Mouse (Mus musculus): ENCODE measurements around the gene Sept7. TPM values are rescaled to one million over a fixed set of nuclear protein-coding genes. Genes with fewer than 3 reads are reported as not detected.

The Sept7 gene
- polyA plus RNA-seq, 1 experiment from 2014 or later, result 237 TPM

DNA sequence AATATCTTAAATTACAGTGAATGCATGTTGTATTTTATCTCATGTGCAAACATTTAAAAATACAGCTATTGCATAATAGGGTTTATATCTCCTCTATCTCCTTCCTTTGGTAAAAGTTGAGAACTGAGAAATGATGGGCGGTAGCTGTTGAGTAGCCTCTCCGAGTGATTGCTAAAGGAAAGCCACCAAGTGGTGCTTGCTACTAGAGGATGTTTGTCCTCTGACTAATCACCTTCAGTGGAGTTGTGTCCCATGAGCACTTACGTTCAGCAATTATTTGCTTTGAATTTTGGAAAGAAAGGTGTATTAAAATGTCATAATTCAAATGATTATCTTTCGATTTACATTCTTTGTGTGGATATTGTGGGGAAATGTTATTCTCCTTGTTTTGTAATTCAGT, 13.6 kb downstream of the Sept7 start:
- ATAC-seq, result peak; percentile 86

DNA sequence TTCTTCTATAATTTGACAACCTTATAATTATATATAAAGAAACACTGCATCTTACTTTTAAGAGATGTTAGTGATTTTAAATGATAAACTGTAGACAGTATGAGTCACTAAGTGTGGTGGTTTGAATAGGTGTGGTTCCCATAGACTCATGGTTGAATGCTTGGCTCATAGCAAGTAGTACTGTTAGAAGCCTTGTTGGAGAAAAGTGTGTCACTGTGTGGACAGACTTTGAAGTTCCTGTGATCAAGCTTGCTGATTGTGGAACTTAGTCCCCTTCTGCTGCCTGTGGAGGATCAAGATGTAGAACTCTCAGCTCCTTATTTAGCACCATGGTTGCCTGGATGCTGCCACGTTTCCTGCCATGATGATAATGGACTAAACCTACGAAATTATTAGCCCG, 14.9 kb downstream of the Sept7 start:
- Histone ChIP-seq H3K9ac (replicated peaks; ENCODE audit: low read depth) (no peak overlapping the region), H3K27me3 (replicated peaks; ENCODE audit: insufficient read depth, low read length) (no peaks in the 10 kb centered on the region), H3K4me1 (ENCODE audit: insufficient read depth, low read depth, low read length) (no peaks in the 10 kb centered on the region), H3K36me3 (ENCODE audit: insufficient read depth, low read length) (no peaks in the 10 kb centered on the region), H3K9me3 (ENCODE audit: low read length) (no peaks in the 10 kb centered on the region), H3K4me3 (ENCODE audit: low read depth, low read length) (no peak overlapping the region), H3K27ac (ENCODE audit: low read length) (no peak overlapping the region), H3K4me2 (replicated peaks; ENCODE audit: low read depth, low read length) (no peak overlapping the region)
- DNase-seq (ENCODE audit: low spot score), result no peak
- ATAC-seq, result no peak
- no peak for TF ChIP-seq EP300 (IDR thresholded peaks at IDR 0.05)
- no peak for TF ChIP-seq CTCF (IDR thresholded peaks at IDR 0.05)
- WGBS, result 92% methylated on average over 3 of the region's 3 CpGs

More for the DNA sequence above, 13.6 kb downstream of the Sept7 start:
- H3K36me3 ChIP-seq (ENCODE audit: insufficient read depth, low read length), result no peaks in the 10 kb centered on the region
- TF ChIP-seq EP300 (IDR thresholded peaks at IDR 0.05), result peak; percentile 89
- no peak for TF ChIP-seq CTCF (IDR thresholded peaks at IDR 0.05)
- no peaks in the 10 kb centered on the region for H3K9me3 ChIP-seq (ENCODE audit: low read length)
- no peak overlapping the region for H3K9ac ChIP-seq (replicated peaks; ENCODE audit: low read depth)
- no peak overlapping the region for H3K4me2 ChIP-seq (replicated peaks; ENCODE audit: low read depth, low read length)
- 64% methylated on average over 4 of the region's 4 CpGs for WGBS
- no peak overlapping the region for H3K27ac ChIP-seq (ENCODE audit: low read length)
- DNase-seq (ENCODE audit: low spot score), result peak; percentile 80
- no peaks in the 10 kb centered on the region for H3K4me1 ChIP-seq (ENCODE audit: insufficient read depth, low read depth, low read length)
- no peak overlapping the region for H3K4me3 ChIP-seq (ENCODE audit: low read depth, low read length)
- no peaks in the 10 kb centered on the region for H3K27me3 ChIP-seq (replicated peaks; ENCODE audit: insufficient read depth, low read length)

DNA sequence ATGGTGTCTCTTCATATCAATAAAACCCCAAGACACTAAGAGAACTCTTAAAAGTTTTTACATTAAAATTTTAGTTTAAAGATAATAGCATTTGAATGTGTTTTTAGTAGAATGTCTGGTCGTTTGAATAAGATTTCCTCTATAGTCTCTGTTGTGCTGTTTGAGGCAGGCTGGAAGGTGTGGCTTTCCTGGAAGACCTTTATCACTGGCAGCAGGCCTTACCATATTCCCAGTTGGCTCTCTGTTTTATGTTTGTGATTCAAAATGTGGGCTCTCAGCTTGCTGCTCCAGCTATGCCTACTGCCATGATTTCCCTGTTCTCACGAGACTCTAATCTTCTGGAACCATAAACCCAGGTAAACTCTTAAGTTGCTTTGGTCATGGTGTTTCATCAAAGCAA, 15.3 kb downstream of the Sept7 start:
- no peak for DNase-seq (ENCODE audit: low spot score)
- H3K4me1 ChIP-seq (ENCODE audit: insufficient read depth, low read depth, low read length), result no peaks in the 10 kb centered on the region
- no peak overlapping the region for H3K27ac ChIP-seq (ENCODE audit: low read length)
- no peaks in the 10 kb centered on the region for H3K27me3 ChIP-seq (replicated peaks; ENCODE audit: insufficient read depth, low read length)
- no peaks in the 10 kb centered on the region for H3K9me3 ChIP-seq (ENCODE audit: low read length)
- H3K36me3 ChIP-seq (ENCODE audit: insufficient read depth, low read length), result no peaks in the 10 kb centered on the region
- H3K4me2 ChIP-seq (replicated peaks; ENCODE audit: low read depth, low read length), result no peak overlapping the region
- H3K9ac ChIP-seq (replicated peaks; ENCODE audit: low read depth), result no peak overlapping the region
- TF ChIP-seq CTCF (IDR thresholded peaks at IDR 0.05), result no peak
- TF ChIP-seq EP300 (IDR thresholded peaks at IDR 0.05), result no peak
- no peak overlapping the region for H3K4me3 ChIP-seq (ENCODE audit: low read depth, low read length)
- ATAC-seq, result no peak
- 88% methylated on average over 2 of the region's 2 CpGs for WGBS

DNA sequence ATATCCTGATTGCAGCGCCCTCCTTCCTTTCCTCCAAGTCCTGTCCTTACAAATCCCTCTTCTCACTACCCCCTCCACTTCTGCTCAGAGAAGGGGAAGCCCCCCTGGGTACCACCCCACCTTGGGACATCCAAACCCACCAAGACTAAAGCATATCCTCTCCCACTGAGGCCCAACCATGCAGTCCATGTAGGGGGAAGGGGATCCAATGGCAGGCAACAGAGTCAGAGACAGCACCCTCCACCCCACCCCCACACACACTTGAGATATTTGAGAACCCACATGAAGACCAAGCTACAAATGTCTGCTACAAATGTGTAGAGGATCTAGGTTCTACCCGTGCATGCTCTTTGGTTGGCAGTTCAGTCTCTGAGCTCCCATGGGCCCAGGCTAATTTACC, 19.7 kb downstream of the Sept7 start:
- Histone ChIP-seq H3K4me2 (replicated peaks; ENCODE audit: low read depth, low read length) (no peak overlapping the region), H3K9me3 (ENCODE audit: low read length) (no peaks in the 10 kb centered on the region), H3K27ac (ENCODE audit: low read length) (no peak overlapping the region), H3K4me1 (ENCODE audit: insufficient read depth, low read depth, low read length) (no peaks in the 10 kb centered on the region), H3K27me3 (replicated peaks; ENCODE audit: insufficient read depth, low read length) (no peaks in the 10 kb centered on the region), H3K9ac (replicated peaks; ENCODE audit: low read depth) (no peak overlapping the region), H3K36me3 (ENCODE audit: insufficient read depth, low read length) (no peaks in the 10 kb centered on the region), H3K4me3 (ENCODE audit: low read depth, low read length) (no peak overlapping the region)
- TF ChIP-seq CTCF (IDR thresholded peaks at IDR 0.05), result no peak
- no peak for TF ChIP-seq EP300 (IDR thresholded peaks at IDR 0.05)
- 89% methylated on average over 2 of the region's 2 CpGs for WGBS
- ATAC-seq (no peak), DNase-seq (ENCODE audit: low spot score) (no peak)

- Histone ChIP-seq H3K4me3 (ENCODE audit: low read depth, low read length) (no peak overlapping the region), H3K4me2 (replicated peaks; ENCODE audit: low read depth, low read length) (no peak overlapping the region), H3K27me3 (replicated peaks; ENCODE audit: insufficient read depth, low read length) (no peaks in the 10 kb centered on the region), H3K27ac (ENCODE audit: low read length) (no peak overlapping the region), H3K9ac (replicated peaks; ENCODE audit: low read depth) (no peak overlapping the region), H3K36me3 (ENCODE audit: insufficient read depth, low read length) (peaks cover 7% of the 10 kb centered on the region; the same call in 1 of the 2 replicates), H3K9me3 (ENCODE audit: low read length) (no peaks in the 10 kb centered on the region), H3K4me1 (ENCODE audit: insufficient read depth, low read depth, low read length) (no peaks in the 10 kb centered on the region)
- ATAC-seq (no peak), DNase-seq (ENCODE audit: low spot score) (no peak)
- TF ChIP-seq EP300 (IDR thresholded peaks at IDR 0.05) (no peak), CTCF (IDR thresholded peaks at IDR 0.05) (no peak)
- WGBS, result 92% methylated on average over 1 of the region's 1 CpGs
Observed at GRCm38 (mm10) chr9:25289796-25290195, 37.6 kb downstream of the Sept7 start.

GRCm38 (mm10) chr9:25309505-25310182, 57.4 kb downstream of the Sept7 start:
- no peaks in the 10 kb centered on the region for H3K4me1 ChIP-seq (ENCODE audit: insufficient read depth, low read depth, low read length)
- no peak overlapping the region for H3K4me2 ChIP-seq (replicated peaks; ENCODE audit: low read depth, low read length)
- no peaks in the 10 kb centered on the region for H3K27me3 ChIP-seq (replicated peaks; ENCODE audit: insufficient read depth, low read length)
- no peak overlapping the region for H3K27ac ChIP-seq (ENCODE audit: low read length)
- DNase-seq (ENCODE audit: low spot score) (peak; percentile 87), ATAC-seq (peak; percentile 78)
- TF ChIP-seq EP300 (IDR thresholded peaks at IDR 0.05), result peak; percentile 21; the same call in 1 of the 2 replicates
- peak; percentile 82 for TF ChIP-seq CTCF (IDR thresholded peaks at IDR 0.05)
- no peak overlapping the region for H3K9ac ChIP-seq (replicated peaks; ENCODE audit: low read depth)
- WGBS, result 61% methylated on average over 1 of the region's 1 CpGs
- H3K4me3 ChIP-seq (ENCODE audit: low read depth, low read length), result no peak overlapping the region
- no peaks in the 10 kb centered on the region for H3K9me3 ChIP-seq (ENCODE audit: low read length)
- peaks cover 12% of the 10 kb centered on the region for H3K36me3 ChIP-seq (ENCODE audit: insufficient read depth, low read length)
